In the genomic region with DNA sequence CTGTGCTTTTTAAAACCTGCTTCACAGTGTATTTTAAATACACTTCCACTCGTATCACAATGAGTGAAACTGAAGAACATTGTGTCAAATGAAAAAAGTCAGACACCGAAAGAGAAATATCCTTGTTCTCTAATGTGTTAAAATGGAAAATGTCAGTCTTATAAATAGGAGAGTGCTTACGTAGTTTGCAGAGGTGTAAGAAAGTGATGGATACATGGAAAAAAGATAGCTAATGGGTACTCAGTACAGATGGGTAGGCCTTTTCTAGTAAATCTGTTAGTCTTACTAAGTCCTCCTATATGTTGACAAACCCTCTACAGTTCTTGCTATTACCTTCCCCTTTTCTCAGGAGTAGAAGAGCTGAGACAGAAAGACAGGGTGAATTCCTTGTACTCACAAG, we compare ENCODE assay signal across 17 mouse cellular contexts.
"Had no signal": no experiment of that assay in that cellular context is flagged by ENCODE, and none has a peak within 500 bp of the region (broad histone marks: within the 10 kb centered on the region; RNA-seq: fewer than 3 reads in every experiment).

No protein-coding gene starts in this region.

- DNase-seq: left cerebral cortex, postnatal 4 days; liver; liver, embryonic 13.5 days; liver, postnatal 0 days; lung, adult 18-20 months; lung, adult 2 months; lung, embryonic 14.5 days; lung, postnatal 10 days; lung, postnatal 14 days; lung, postnatal 36 days; lung, postnatal 4 days; midbrain, embryonic 14.5 days had no signal

- ATAC-seq: liver, embryonic 12.5 days; liver, postnatal 0 days; lung, postnatal 0 days; midbrain, embryonic 13.5 days; midbrain, embryonic 15.5 days; midbrain, embryonic 16.5 days had no signal
